Mouse (Mus musculus): ENCODE data around the gene Schip1. TPM values are rescaled to one million over a fixed set of nuclear protein-coding genes. Genes with fewer than 3 reads are reported as not detected.

The Schip1 gene
- polyA plus RNA-seq, 1 experiment from 2014 or later, result 129 TPM

DNA sequence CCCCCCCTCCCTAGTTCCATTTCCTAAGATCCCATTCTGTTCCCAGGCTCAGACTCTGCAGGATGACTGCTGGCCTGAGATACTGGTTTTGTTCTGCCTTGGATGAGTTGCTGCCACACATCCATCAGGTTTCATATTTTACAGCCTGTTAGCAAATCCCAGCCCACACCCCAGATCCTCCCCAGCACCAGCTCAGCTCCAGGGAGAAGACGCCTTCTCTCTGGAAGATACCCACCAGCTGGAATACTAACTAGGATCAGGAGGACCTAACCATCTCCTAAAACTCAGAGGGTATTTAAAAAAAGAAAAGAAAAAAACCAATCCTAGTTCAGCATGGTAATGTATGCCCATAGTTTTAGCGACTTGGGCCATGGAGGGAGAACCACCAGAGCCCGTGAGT lies 585.6 kb downstream of the Schip1 start:
- no peak for ATAC-seq
- H3K27ac ChIP-seq, result no peak overlapping the region
- no peak overlapping the region for H3K9ac ChIP-seq
- H3K4me3 ChIP-seq, result no peak overlapping the region
- no peak overlapping the region for H3K4me2 ChIP-seq
- H3K27me3 ChIP-seq, result no peaks in the 10 kb centered on the region
- no peaks in the 10 kb centered on the region for H3K9me3 ChIP-seq (replicated peaks)
- H3K36me3 ChIP-seq (ENCODE audit: poor library complexity, severe bottlenecking), result no peaks in the 10 kb centered on the region
- H3K4me1 ChIP-seq, result no peaks in the 10 kb centered on the region
- 89% methylated on average over 3 of the region's 3 CpGs for WGBS

DNA sequence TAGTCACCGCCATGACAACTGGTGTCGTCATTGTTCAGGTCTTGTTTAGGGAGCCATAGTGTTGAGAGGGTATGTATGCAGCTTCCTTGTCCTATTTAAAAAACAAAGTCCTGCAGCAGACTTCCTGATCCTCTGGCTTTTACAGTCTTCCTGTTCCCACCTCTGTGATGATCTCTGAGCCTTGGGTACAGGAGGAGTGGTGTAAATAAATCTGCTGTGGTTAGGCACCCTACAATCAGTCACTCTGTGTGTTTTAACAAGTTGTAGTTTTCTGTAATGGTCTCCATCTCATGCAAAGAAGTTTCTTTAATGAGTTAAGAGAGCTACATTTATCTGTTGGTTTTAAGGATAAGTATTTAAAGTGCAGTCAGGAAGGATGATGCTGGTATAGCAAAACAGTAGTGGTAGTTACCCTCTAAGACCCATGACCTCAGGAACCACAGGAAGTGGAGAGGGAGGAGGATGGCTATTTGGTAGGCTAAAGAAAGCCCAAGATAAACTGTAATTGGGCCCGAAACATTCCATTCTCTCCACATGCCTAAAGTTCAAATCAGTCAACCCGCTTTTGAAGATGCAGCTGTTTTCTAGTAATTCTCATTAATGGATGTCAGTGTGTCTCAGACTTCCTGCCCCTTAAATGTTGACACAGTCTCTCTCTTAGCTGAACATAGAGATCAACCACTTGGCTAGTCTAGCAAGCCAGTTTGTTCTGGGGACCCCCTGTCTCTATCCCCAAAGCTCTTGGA lies 592.2 kb downstream of the Schip1 start:
- Histone ChIP-seq H3K27ac (no peak overlapping the region), H3K9me3 (replicated peaks) (no peaks in the 10 kb centered on the region), H3K4me1 (no peaks in the 10 kb centered on the region), H3K36me3 (ENCODE audit: poor library complexity, severe bottlenecking) (no peaks in the 10 kb centered on the region), H3K9ac (no peak overlapping the region), H3K27me3 (no peaks in the 10 kb centered on the region), H3K4me3 (no peak overlapping the region), H3K4me2 (no peak overlapping the region)
- 93% methylated on average over 4 of the region's 4 CpGs for WGBS
- ATAC-seq, result no peak

DNA sequence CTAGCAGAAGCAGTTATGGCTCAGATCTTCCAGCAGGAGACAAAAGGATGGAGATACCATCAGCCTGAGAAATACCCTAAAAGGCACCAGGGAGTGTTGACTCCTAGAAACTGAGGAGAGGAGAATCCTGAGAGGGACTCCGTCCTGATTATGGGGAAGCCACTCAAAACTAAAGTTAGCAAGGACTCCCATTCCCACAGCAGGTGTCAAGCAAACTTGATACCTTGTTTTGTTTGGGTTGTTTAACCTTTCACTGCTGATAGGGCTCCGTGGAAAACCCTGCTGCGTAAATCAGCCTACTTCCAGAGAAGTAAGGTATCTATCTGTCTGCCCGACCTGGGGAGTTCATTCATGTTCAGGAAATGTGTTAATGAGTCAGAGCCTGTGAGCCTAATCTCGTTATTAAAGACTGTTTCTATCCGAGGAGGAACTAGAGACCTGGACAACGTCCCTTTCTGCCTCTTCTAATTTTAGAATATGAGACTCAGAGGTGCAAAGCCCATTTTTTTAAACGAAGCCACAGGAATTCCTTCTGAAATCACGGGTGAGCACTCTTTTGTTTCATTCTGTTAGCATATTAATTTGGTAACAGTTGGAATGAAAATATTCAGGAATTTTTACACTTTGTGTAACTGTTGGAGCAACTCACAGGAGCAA lies 593.1 kb downstream of the Schip1 start:
- Histone ChIP-seq H3K9me3 (replicated peaks) (no peaks in the 10 kb centered on the region), H3K4me2 (no peak overlapping the region), H3K36me3 (ENCODE audit: poor library complexity, severe bottlenecking) (no peaks in the 10 kb centered on the region), H3K4me1 (no peaks in the 10 kb centered on the region), H3K9ac (no peak overlapping the region), H3K27me3 (no peaks in the 10 kb centered on the region), H3K27ac (no peak overlapping the region), H3K4me3 (no peak overlapping the region)
- ATAC-seq, result no peak
- 29% methylated on average over 9 of the region's 9 CpGs for WGBS

DNA sequence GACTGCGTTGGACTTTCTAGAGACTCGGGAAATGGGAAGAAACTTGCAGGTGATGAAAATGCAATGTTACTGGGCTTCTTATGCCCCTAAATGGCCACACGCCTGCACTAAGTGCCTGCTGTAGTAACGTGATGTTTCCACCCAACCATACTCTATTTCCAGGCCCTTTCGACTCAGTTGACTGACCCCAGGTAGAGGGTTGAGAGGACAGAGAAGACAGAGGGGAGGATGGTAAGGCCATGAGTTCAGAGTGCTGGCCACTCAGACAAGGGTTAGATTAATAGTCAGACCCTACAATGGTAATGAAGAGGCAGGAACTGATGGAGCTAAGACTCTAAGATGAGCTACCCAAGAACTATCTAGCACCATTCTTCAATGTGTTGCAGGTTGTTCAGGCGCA lies 595.4 kb downstream of the Schip1 start:
- Histone ChIP-seq H3K27me3 (no peaks in the 10 kb centered on the region), H3K4me1 (no peaks in the 10 kb centered on the region), H3K36me3 (ENCODE audit: poor library complexity, severe bottlenecking) (no peaks in the 10 kb centered on the region), H3K4me3 (no peak overlapping the region), H3K4me2 (no peak overlapping the region), H3K27ac (no peak overlapping the region), H3K9me3 (replicated peaks) (no peaks in the 10 kb centered on the region), H3K9ac (no peak overlapping the region)
- 93% methylated on average over 6 of the region's 6 CpGs for WGBS
- no peak for ATAC-seq

DNA sequence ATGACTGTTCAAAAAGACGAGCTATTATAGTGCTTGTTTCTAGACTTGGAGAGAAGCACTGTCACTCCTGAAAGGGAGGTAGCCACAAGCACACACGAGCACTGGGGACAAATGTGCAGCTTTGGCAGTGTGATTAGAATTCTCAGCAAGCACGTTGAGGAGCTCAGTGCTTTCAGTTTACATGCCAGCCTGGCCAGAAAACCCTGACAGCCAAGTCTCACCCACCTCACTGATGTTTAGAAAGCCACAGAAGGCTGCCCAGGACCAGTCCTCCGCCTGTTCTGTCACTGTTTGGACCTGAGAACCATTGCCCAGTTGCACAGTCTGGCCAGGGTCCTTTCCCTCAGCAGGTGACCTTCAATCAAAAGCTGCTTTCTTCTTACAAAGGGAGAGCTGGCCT lies 595.9 kb downstream of the Schip1 start:
- no peaks in the 10 kb centered on the region for H3K9me3 ChIP-seq (replicated peaks)
- H3K27ac ChIP-seq, result no peak overlapping the region
- H3K4me3 ChIP-seq, result no peak overlapping the region
- H3K27me3 ChIP-seq, result no peaks in the 10 kb centered on the region
- no peaks in the 10 kb centered on the region for H3K4me1 ChIP-seq
- H3K36me3 ChIP-seq (ENCODE audit: poor library complexity, severe bottlenecking), result no peaks in the 10 kb centered on the region
- no peak for ATAC-seq
- H3K9ac ChIP-seq, result no peak overlapping the region
- WGBS, result 66% methylated on average over 4 of the region's 4 CpGs
- H3K4me2 ChIP-seq, result no peak overlapping the region

DNA sequence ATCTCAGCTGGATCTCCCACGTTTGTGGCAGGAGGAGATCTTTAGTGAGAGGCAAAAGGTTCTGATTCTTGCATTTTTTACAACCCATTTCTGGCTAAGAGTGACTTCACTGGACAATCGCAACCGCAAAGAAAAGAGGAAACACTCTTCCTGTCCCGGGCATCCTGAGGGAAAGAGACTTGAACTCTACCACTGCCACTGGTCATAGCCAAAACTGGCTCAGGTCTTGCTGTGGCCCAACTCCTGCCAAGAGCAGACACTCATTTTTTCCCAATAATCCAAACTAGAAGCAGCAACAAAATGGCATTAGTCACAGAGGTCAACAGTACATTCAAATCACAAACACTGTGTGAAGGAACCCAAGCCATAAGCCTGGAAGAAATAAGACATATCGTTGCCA lies 597.8 kb downstream of the Schip1 start:
- Histone ChIP-seq H3K27me3 (no peaks in the 10 kb centered on the region), H3K9me3 (replicated peaks) (no peaks in the 10 kb centered on the region), H3K27ac (no peak overlapping the region), H3K36me3 (ENCODE audit: poor library complexity, severe bottlenecking) (no peaks in the 10 kb centered on the region), H3K4me2 (no peak overlapping the region), H3K4me1 (no peaks in the 10 kb centered on the region), H3K9ac (no peak overlapping the region), H3K4me3 (no peak overlapping the region)
- 81% methylated on average over 5 of the region's 5 CpGs for WGBS
- no peak for ATAC-seq

DNA sequence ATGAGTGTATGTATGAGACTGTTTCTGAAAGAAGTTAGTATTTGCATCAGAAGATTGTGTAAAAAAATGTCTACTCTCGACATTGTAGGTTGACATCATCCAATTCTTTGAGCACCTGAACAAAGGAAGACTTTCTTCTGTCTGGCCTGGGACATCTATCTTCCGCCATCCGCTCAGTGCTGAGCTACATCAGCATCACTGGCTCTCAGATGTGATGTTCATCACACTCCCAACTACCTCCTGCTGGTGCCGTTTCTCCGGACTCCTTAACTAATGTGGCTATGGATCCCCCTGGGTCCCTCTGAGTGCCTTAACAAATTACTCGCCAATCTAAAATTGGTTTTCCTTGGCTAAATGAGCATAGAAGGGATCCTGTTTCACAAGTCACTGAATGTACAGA lies 599.7 kb downstream of the Schip1 start:
- no peaks in the 10 kb centered on the region for H3K27me3 ChIP-seq
- H3K27ac ChIP-seq, result no peak overlapping the region
- no peak overlapping the region for H3K9ac ChIP-seq
- WGBS, result 85% methylated on average over 6 of the region's 6 CpGs
- H3K9me3 ChIP-seq (replicated peaks), result no peaks in the 10 kb centered on the region
- no peak for ATAC-seq
- no peaks in the 10 kb centered on the region for H3K36me3 ChIP-seq (ENCODE audit: poor library complexity, severe bottlenecking)
- H3K4me2 ChIP-seq, result no peak overlapping the region
- H3K4me3 ChIP-seq, result no peak overlapping the region
- no peaks in the 10 kb centered on the region for H3K4me1 ChIP-seq

DNA sequence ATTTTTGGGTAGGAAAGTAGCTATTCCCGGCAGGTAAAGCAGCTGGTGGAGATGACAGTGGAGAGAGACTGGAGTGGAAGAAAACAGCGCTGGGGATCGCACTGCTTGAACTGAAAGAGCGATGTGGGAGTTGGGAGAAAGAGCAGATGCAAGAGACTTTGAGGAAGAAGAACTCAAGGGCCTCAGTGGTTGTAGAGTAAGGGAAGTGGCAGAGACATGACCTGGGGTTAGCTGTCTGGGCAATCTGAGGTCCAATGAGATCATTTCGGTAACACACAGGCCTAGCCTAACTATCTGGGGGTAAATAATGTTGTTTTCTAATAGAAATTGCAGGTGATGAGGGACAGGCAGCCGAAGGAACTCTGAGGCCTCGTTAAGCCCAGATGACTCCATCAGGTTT lies 601.8 kb downstream of the Schip1 start:
- H3K4me1 ChIP-seq, result no peaks in the 10 kb centered on the region
- no peaks in the 10 kb centered on the region for H3K27me3 ChIP-seq
- H3K4me3 ChIP-seq, result no peak overlapping the region
- no peak overlapping the region for H3K27ac ChIP-seq
- H3K9ac ChIP-seq, result no peak overlapping the region
- ATAC-seq, result no peak
- no peaks in the 10 kb centered on the region for H3K36me3 ChIP-seq (ENCODE audit: poor library complexity, severe bottlenecking)
- WGBS, result 88% methylated on average over 7 of the region's 7 CpGs
- H3K9me3 ChIP-seq (replicated peaks), result no peaks in the 10 kb centered on the region
- H3K4me2 ChIP-seq, result no peak overlapping the region

DNA sequence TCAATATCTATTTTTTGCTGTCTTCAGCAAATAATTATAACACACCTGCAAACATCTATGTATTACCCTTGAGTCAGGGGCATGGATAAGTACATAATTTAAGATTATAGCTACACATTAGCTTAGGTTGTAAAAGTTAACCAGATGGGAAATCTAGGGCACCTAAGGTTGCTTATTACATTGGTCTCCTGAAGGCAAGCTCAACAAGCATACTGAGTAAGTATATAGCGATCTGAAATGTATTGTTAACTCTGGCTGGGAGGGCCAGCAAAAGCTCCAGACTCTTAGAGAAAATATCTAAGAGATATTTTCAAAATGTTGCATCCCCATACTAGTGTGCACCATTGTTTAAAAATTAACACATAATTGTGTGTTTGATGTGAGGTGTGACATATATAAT lies 603.2 kb downstream of the Schip1 start:
- no peak overlapping the region for H3K9ac ChIP-seq

DNA sequence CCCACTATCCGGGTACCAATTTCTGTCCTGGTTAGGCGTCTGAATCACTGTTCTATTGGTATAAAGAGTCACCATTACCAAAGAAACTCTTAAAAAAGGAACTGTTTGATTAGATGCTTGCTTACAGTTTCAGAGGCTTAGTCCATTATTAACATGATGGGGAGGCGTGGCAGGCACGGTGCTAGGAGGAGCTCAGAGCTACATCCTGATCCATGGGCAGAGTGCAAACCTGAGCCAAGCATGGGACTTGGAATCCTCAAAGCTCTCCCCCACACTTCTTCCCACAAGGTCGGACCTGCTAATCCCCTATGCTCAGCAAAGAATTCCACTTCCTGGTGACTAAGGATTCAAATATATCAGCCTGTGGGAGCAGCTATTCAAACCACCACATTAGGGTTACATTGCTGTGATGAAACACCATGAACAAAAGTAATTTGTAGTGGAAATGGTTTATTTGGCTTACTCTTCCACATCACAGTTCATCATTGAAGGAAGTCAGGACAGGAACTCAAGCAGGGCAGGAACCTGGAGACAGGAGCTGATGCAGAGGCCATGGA lies 604.9 kb downstream of the Schip1 start:
- Histone ChIP-seq H3K27ac (no peak overlapping the region), H3K4me2 (no peak overlapping the region), H3K9ac (no peak overlapping the region), H3K4me1 (no peaks in the 10 kb centered on the region), H3K4me3 (no peak overlapping the region), H3K9me3 (replicated peaks) (no peaks in the 10 kb centered on the region), H3K27me3 (no peaks in the 10 kb centered on the region), H3K36me3 (ENCODE audit: poor library complexity, severe bottlenecking) (no peaks in the 10 kb centered on the region)
- WGBS, result 80% methylated on average over 5 of the region's 5 CpGs
- ATAC-seq, result no peak

More for the DNA sequence above, 603.2 kb downstream of the Schip1 start:
- ATAC-seq, result no peak
- Histone ChIP-seq H3K9me3 (replicated peaks) (no peaks in the 10 kb centered on the region), H3K27me3 (no peaks in the 10 kb centered on the region), H3K4me3 (no peak overlapping the region), H3K4me2 (no peak overlapping the region), H3K4me1 (no peaks in the 10 kb centered on the region), H3K27ac (no peak overlapping the region), H3K36me3 (ENCODE audit: poor library complexity, severe bottlenecking) (no peaks in the 10 kb centered on the region)
- WGBS, result 91% methylated on average over 1 of the region's 1 CpGs

DNA sequence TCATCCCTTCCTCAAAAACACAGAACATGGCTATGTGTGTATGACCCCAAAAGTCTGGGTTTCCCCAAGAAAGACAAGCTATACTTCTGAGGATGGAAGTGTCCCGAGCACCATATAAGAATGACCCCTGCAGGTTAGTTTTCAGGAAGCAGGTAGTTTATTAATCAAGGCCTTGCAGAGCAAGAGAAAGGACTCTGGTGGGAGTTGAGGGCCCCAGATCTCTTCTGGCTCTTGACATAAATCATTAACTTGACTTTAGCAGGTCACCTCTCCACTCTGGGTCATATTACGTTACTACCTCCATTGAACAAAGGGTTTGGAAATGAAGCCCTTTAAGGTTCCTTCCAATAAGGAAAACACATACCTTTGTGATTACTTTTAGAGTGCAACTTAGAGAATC lies 610.1 kb downstream of the Schip1 start:
- no peak overlapping the region for H3K4me3 ChIP-seq
- no peak for ATAC-seq

DNA sequence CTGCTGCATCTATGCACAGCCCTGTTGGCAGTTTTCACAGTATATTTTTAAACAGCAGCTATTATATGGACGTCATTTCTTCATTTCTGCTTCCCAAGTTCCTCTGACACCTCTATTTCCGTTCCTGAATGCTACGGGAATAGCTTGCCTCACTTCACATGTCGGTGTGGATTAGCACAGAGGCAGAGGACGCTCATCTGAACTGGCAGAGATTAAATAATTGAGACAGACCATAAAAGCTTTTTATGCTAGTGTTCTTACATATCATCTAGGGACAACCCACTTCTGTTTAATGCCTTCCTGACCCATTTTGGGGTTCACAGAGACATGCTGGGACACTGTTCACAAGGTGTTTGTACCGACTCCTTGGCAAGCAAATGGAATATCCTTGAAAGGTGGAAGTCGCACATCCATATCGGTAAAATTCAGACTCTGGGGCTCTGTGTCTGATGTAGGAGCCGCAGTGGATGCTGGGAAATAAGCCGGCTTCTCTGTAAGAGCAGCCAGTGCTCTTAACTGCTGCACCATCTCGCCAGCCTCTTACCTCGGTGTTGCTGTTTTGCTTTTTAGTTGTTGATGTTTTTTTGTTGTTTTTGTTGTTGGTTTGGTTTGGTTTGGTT lies 610.7 kb downstream of the Schip1 start:
- H3K27ac ChIP-seq, result no peak overlapping the region
- H3K4me1 ChIP-seq, result no peaks in the 10 kb centered on the region
- no peak overlapping the region for H3K4me3 ChIP-seq
- 91% methylated on average over 12 of the region's 12 CpGs for WGBS
- H3K9ac ChIP-seq, result no peak overlapping the region
- no peak for ATAC-seq
- no peaks in the 10 kb centered on the region for H3K9me3 ChIP-seq (replicated peaks)
- no peaks in the 10 kb centered on the region for H3K27me3 ChIP-seq
- no peaks in the 10 kb centered on the region for H3K36me3 ChIP-seq (ENCODE audit: poor library complexity, severe bottlenecking)
- no peak overlapping the region for H3K4me2 ChIP-seq

More for the DNA sequence above, 610.1 kb downstream of the Schip1 start:
- 88% methylated on average over 2 of the region's 2 CpGs for WGBS
- Histone ChIP-seq H3K9ac (no peak overlapping the region), H3K4me2 (no peak overlapping the region), H3K4me1 (no peaks in the 10 kb centered on the region), H3K9me3 (replicated peaks) (no peaks in the 10 kb centered on the region), H3K27me3 (no peaks in the 10 kb centered on the region), H3K36me3 (ENCODE audit: poor library complexity, severe bottlenecking) (no peaks in the 10 kb centered on the region), H3K27ac (no peak overlapping the region)

All from forebrain, embryonic 13.5 days (tissue).